Mouse (Mus musculus) lung, embryonic 16.5 days (tissue): ENCODE data around the gene Rtn4ip1. TPM values are rescaled to one million over a fixed set of nuclear protein-coding genes. Genes with fewer than 3 reads are reported as not detected.

Experiments
- ATAC-seq: fragments of 200-750 bp; cut with Nextera tagmentation; 2 replicates; pipeline ENCODE4 v1.8.0; 2017; ENCODE audit warnings: low read depth, mild to moderate bottlenecking, moderate library complexity
- H3K27ac ChIP-seq: fragments of 300-500 bp; sonication (generic); 2 replicates; pipeline ENCODE4 v1.5.1; 2014; ENCODE audit warnings: mild to moderate bottlenecking, control low read depth, low read length
- H3K27me3 ChIP-seq: fragments of 300-500 bp; sonication (generic); 2 replicates; pipeline ENCODE4 v1.6.1; 2014; ENCODE audit warnings: low read depth, low read length, mixed read lengths; ENCODE audit not compliant: control insufficient read depth, insufficient read depth
- H3K36me3 ChIP-seq: fragments of 300-500 bp; sonication (generic); 2 replicates; pipeline ENCODE4 v1.6.1; 2014; ENCODE audit warnings: low read length; ENCODE audit not compliant: control insufficient read depth, insufficient read depth
- H3K4me1 ChIP-seq: fragments of 300-500 bp; sonication (generic); replicated peaks from 2 replicates; pipeline ENCODE4 v1.6.1; 2014; ENCODE audit warnings: low read length, mixed read lengths; ENCODE audit not compliant: control insufficient read depth, insufficient read depth
- H3K4me2 ChIP-seq: fragments of 300-500 bp; sonication (generic); 2 replicates; pipeline ENCODE4 v1.6.1; 2014; ENCODE audit warnings: low read depth, low read length, control low read depth
- H3K4me3 ChIP-seq: fragments of 300-500 bp; sonication (generic); 2 replicates; pipeline ENCODE4 v1.5.1; 2014; ENCODE audit warnings: mild to moderate bottlenecking, low read length, control low read depth
- H3K9ac ChIP-seq: fragments of 300-500 bp; sonication (generic); 2 replicates; pipeline ENCODE4 v1.6.1; 2014; ENCODE audit warnings: low read length, control low read depth
- H3K9me3 ChIP-seq: fragments of 300-500 bp; sonication (generic); 2 replicates; pipeline ENCODE4 v1.6.1; 2016; ENCODE audit warnings: low read length; ENCODE audit not compliant: control insufficient read depth
- WGBS: fragments of 180-500 bp; shearing (Covaris S2); extraction: QIAGEN DNeasy Blood & Tissue Kit; methylation state at CpG from one replicate; pipeline ENCODE4 v1.1.7; 2014; 5-methylcytosine and 5-hydroxymethylcytosine counted together
- polyA plus RNA-seq: library from polyadenylated mRNA; unstranded; fragments of >200 nt; fragmentation: Nextera tagmentation; extraction: Ambion mirVana; gene quantifications from 2 replicates; pipeline ENCODE4 v1.2.1, GENCODE M21; 2015

The Rtn4ip1 gene
- polyA plus RNA-seq, 1 experiment from 2014 or later = 10.9 TPM

- H3K9me3 ChIP-seq = no peaks in the 10 kb centered on the region
- H3K4me3 ChIP-seq = no peak overlapping the region
- ATAC-seq = no peak
- no peaks in the 10 kb centered on the region for H3K27me3 ChIP-seq
- H3K4me1 ChIP-seq = 0 out of 2 replicates have a peak, but pooled peaks cover 2% of the 10 kb centered on the region
- no peak overlapping the region for H3K27ac ChIP-seq
- H3K4me2 ChIP-seq = no peak overlapping the region
- H3K9ac ChIP-seq = no peak overlapping the region
- 93% methylated on average over 8 of the region's 8 CpGs for WGBS
- 0 out of 2 replicates have a peak, but pooled peaks cover 3% of the 10 kb centered on the region for H3K36me3 ChIP-seq
Observed at GRCm38 (mm10) chr10:43896065-43896464, 5.5 kb upstream of the Rtn4ip1 start.

- H3K4me3 ChIP-seq = no peak overlapping the region
- H3K4me1 ChIP-seq = peaks cover 2% of the 10 kb centered on the region; the same call in 1 of the 2 replicates
- no peaks in the 10 kb centered on the region for H3K27me3 ChIP-seq
- no peaks in the 10 kb centered on the region for H3K9me3 ChIP-seq
- H3K36me3 ChIP-seq = 0 out of 2 replicates have a peak, but pooled peaks cover 3% of the 10 kb centered on the region
- H3K4me2 ChIP-seq = no peak overlapping the region
- no peak overlapping the region for H3K9ac ChIP-seq
- no peak for ATAC-seq
- no peak overlapping the region for H3K27ac ChIP-seq
- WGBS = 88% methylated on average over 7 of the region's 7 CpGs
Observed at GRCm38 (mm10) chr10:43898276-43898675, 3.3 kb upstream of the Rtn4ip1 start.

- WGBS = 5% methylated on average over 30 of the region's 30 CpGs
- peak; percentile 60 for ATAC-seq
Observed at GRCm38 (mm10) chr10:43900883-43901570, 580 bp upstream of the Rtn4ip1 start.

GRCm38 (mm10) chr10:43904569-43904968 lies 3.0 kb downstream of the Rtn4ip1 start:
- Histone ChIP-seq H3K4me3 (no peak overlapping the region), H3K9me3 (no peaks in the 10 kb centered on the region), H3K9ac (no peak overlapping the region), H3K27ac (no peak overlapping the region), H3K27me3 (no peaks in the 10 kb centered on the region), H3K4me2 (no peak overlapping the region), H3K4me1 (peaks cover 2% of the 10 kb centered on the region; the same call in 1 of the 2 replicates), H3K36me3 (no peaks in the 10 kb centered on the region)
- 96% methylated on average over 1 of the region's 1 CpGs for WGBS
- no peak for ATAC-seq

More at GRCm38 (mm10) chr10:43900883-43901570, 580 bp upstream of the Rtn4ip1 start:
- H3K27me3 ChIP-seq = no peaks in the 10 kb centered on the region
- no peak overlapping the region for H3K27ac ChIP-seq
- peak overlapping the region; percentile 76 for H3K9ac ChIP-seq
- H3K4me3 ChIP-seq = peak overlapping the region; percentile 61
- H3K9me3 ChIP-seq = no peaks in the 10 kb centered on the region
- peaks cover 2% of the 10 kb centered on the region; the same call in 1 of the 2 replicates for H3K4me1 ChIP-seq
- peak overlapping the region; percentile 55 for H3K4me2 ChIP-seq
- H3K36me3 ChIP-seq = no peaks in the 10 kb centered on the region

GRCm38 (mm10) chr10:43910032-43910872 lies 8.6 kb downstream of the Rtn4ip1 start:
- H3K27me3 ChIP-seq = no peaks in the 10 kb centered on the region
- H3K4me2 ChIP-seq = no peak overlapping the region
- H3K27ac ChIP-seq = no peak overlapping the region
- no peak overlapping the region for H3K4me3 ChIP-seq
- WGBS = 65% methylated on average over 12 of the region's 12 CpGs
- no peaks in the 10 kb centered on the region for H3K9me3 ChIP-seq
- no peak for ATAC-seq
- H3K4me1 ChIP-seq = no peaks in the 10 kb centered on the region
- H3K36me3 ChIP-seq = no peaks in the 10 kb centered on the region
- H3K9ac ChIP-seq = no peak overlapping the region

GRCm38 (mm10) chr10:43910873-43911142 lies 9.2 kb downstream of the Rtn4ip1 start:
- Histone ChIP-seq H3K36me3 (no peaks in the 10 kb centered on the region), H3K27ac (no peak overlapping the region), H3K4me3 (no peak overlapping the region), H3K9ac (no peak overlapping the region), H3K4me2 (no peak overlapping the region), H3K27me3 (no peaks in the 10 kb centered on the region), H3K4me1 (no peaks in the 10 kb centered on the region), H3K9me3 (no peaks in the 10 kb centered on the region)
- WGBS = 85% methylated on average over 8 of the region's 8 CpGs
- no peak for ATAC-seq

GRCm38 (mm10) chr10:43912236-43912635 lies 10.6 kb downstream of the Rtn4ip1 start:
- Histone ChIP-seq H3K4me3 (no peak overlapping the region), H3K36me3 (no peaks in the 10 kb centered on the region), H3K4me1 (peaks cover 2% of the 10 kb centered on the region), H3K9me3 (no peaks in the 10 kb centered on the region), H3K9ac (no peak overlapping the region), H3K4me2 (no peak overlapping the region), H3K27me3 (no peaks in the 10 kb centered on the region), H3K27ac (no peak overlapping the region)
- ATAC-seq = no peak
- 81% methylated on average over 3 of the region's 3 CpGs for WGBS

GRCm38 (mm10) chr10:43916181-43916580 lies 14.6 kb downstream of the Rtn4ip1 start:
- Histone ChIP-seq H3K36me3 (no peaks in the 10 kb centered on the region), H3K27me3 (no peaks in the 10 kb centered on the region), H3K9me3 (no peaks in the 10 kb centered on the region), H3K9ac (no peak overlapping the region), H3K4me3 (no peak overlapping the region), H3K27ac (no peak overlapping the region), H3K4me1 (peaks cover 3% of the 10 kb centered on the region), H3K4me2 (no peak overlapping the region)
- WGBS = 81% methylated on average over 12 of the region's 12 CpGs
- ATAC-seq = no peak

GRCm38 (mm10) chr10:43916737-43917136 lies 15.1 kb downstream of the Rtn4ip1 start:
- H3K9ac ChIP-seq = no peak overlapping the region
- no peak overlapping the region for H3K4me2 ChIP-seq
- no peaks in the 10 kb centered on the region for H3K36me3 ChIP-seq
- no peak overlapping the region for H3K4me3 ChIP-seq
- no peak for ATAC-seq
- no peaks in the 10 kb centered on the region for H3K9me3 ChIP-seq
- no peaks in the 10 kb centered on the region for H3K27me3 ChIP-seq
- no peak overlapping the region for H3K27ac ChIP-seq
- 70% methylated on average over 2 of the region's 2 CpGs for WGBS
- peaks cover 3% of the 10 kb centered on the region for H3K4me1 ChIP-seq
